Mouse (Mus musculus) hindbrain, postnatal 0 days (tissue): ENCODE measurements at regions not wholly inside any gene's neighbourhood (a gene's known extent, or its start where the extent isn't known, plus 50 kb on each side); places are given as distances from the start of the nearest gene placed in this dataset.

Experiments
- ATAC-seq: fragments of 200-750 bp; cut with Nextera tagmentation; 2 replicates; pipeline ENCODE4 v1.8.0; 2017; ENCODE audit warnings: mild to moderate bottlenecking, moderate TSS enrichment, moderate library complexity
- DNase-seq: peaks from one replicate; pipeline ENCODE4 v3.0.0-alpha.2; 2015; ENCODE audit warnings: low spot score
- H3K27ac ChIP-seq: fragments of 300-500 bp; sonication (generic); 2 replicates; pipeline ENCODE4 v1.5.1; 2014; ENCODE audit warnings: mild to moderate bottlenecking
- H3K27me3 ChIP-seq: fragments of 300-500 bp; sonication (generic); 2 replicates; pipeline ENCODE4 v1.6.1; 2014; ENCODE audit warnings: low read length, mixed read lengths; ENCODE audit not compliant: insufficient read depth
- H3K36me3 ChIP-seq: fragments of 300-500 bp; sonication (generic); 2 replicates; pipeline ENCODE4 v1.6.1; 2014; ENCODE audit warnings: low read length, mixed read lengths; ENCODE audit not compliant: insufficient read depth
- H3K4me1 ChIP-seq: fragments of 300-500 bp; sonication (generic); 2 replicates; pipeline ENCODE4 v1.6.1; 2014; ENCODE audit warnings: antibody characterized with exemption, low read length, mixed read lengths; ENCODE audit not compliant: insufficient read depth
- H3K4me2 ChIP-seq: fragments of 300-500 bp; sonication (generic); 2 replicates; pipeline ENCODE4 v1.6.1; 2014; ENCODE audit warnings: low read depth, mild to moderate bottlenecking, low read length, moderate library complexity, mixed read lengths
- H3K4me3 ChIP-seq: fragments of 300-500 bp; sonication (generic); 2 replicates; pipeline ENCODE4 v1.5.1; 2014; ENCODE audit warnings: low read length
- H3K9ac ChIP-seq: fragments of 300-500 bp; sonication (generic); replicated peaks from 2 replicates; pipeline ENCODE4 v1.6.1; 2014; ENCODE audit warnings: mild to moderate bottlenecking, low read length, moderate library complexity, mixed read lengths
- H3K9me3 ChIP-seq: fragments of 300-500 bp; sonication (generic); 2 replicates; pipeline ENCODE4 v1.6.1; 2016; ENCODE audit warnings: low read length, mixed read lengths
- CTCF ChIP-seq: IDR thresholded peaks from 2 replicates; pipeline ENCODE4 v1.5.1; 2016; ENCODE audit warnings: antibody characterized with exemption, control low read depth, low read depth
- WGBS: fragments of 180-500 bp; shearing (Covaris S2); extraction: QIAGEN DNeasy Blood & Tissue Kit; methylation state at CpG from one replicate; pipeline ENCODE4 v1.1.7; 2014; 5-methylcytosine and 5-hydroxymethylcytosine counted together

- DNase-seq (peak; percentile 62), ATAC-seq (peak; percentile 90)
- no peak overlapping the region for H3K27ac ChIP-seq
- H3K4me2 ChIP-seq = no peak overlapping the region
- no peaks in the 10 kb centered on the region for H3K9me3 ChIP-seq
- H3K4me3 ChIP-seq = no peak overlapping the region
- no peaks in the 10 kb centered on the region for H3K27me3 ChIP-seq
- WGBS = 47% methylated on average over 2 of the region's 2 CpGs
- H3K9ac ChIP-seq = no peak overlapping the region
- no peak for TF ChIP-seq CTCF
- no peaks in the 10 kb centered on the region for H3K36me3 ChIP-seq
- no peaks in the 10 kb centered on the region for H3K4me1 ChIP-seq
Measured at GRCm38 (mm10) chr5:37879668-37880380, 55.4 kb upstream of the Msx1 start.

DNA sequence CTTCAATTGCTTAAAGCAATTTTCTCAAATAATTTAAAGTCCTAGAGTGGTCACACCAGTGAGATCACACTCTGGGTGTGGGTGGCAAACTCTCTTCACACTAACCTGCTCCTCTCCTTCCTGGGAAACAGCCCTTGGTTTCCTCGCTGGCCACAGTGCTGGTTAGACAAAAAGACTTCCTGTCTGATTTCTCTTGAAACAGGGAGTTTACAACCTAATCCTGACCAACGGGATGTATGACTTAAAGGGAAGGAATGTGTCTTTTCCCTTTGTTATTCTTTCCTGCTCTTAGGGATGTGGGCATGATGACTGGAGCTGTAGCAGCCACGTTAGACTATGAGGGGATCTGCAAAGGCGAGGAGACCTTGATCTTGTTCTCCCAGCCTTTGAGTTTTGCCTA lies 51.9 kb upstream of the Msx1 start:
- no peaks in the 10 kb centered on the region for H3K36me3 ChIP-seq
- no peak for DNase-seq
- TF ChIP-seq CTCF = no peak
- H3K4me1 ChIP-seq = no peaks in the 10 kb centered on the region
- no peak overlapping the region for H3K27ac ChIP-seq
- no peaks in the 10 kb centered on the region; the same call in 1 of the 2 replicates for H3K27me3 ChIP-seq
- no peak for ATAC-seq
- H3K4me3 ChIP-seq = no peak overlapping the region
- no peak overlapping the region for H3K9ac ChIP-seq
- H3K9me3 ChIP-seq = no peaks in the 10 kb centered on the region
- no peak overlapping the region for H3K4me2 ChIP-seq
- 78% methylated on average over 4 of the region's 4 CpGs for WGBS

- H3K9me3 ChIP-seq = no peaks in the 10 kb centered on the region
- no peak overlapping the region for H3K4me2 ChIP-seq
- whole genome bisulfite sequencing = 65% methylated on average over 13 of the region's 13 CpGs
- DNase-seq (no peak), ATAC-seq (no peak)
- TF ChIP-seq CTCF = no peak
- no peak overlapping the region for H3K4me3 ChIP-seq
- H3K4me1 ChIP-seq = no peaks in the 10 kb centered on the region
- H3K36me3 ChIP-seq = no peaks in the 10 kb centered on the region
- no peaks in the 10 kb centered on the region; the same call in 1 of the 2 replicates for H3K27me3 ChIP-seq
- no peak overlapping the region for H3K9ac ChIP-seq
- no peak overlapping the region for H3K27ac ChIP-seq
Measured at GRCm38 (mm10) chr5:37875452-37875851, 51.1 kb upstream of the Msx1 start.

- Histone ChIP-seq H3K4me3 (no peak overlapping the region), H3K27me3 (no peaks in the 10 kb centered on the region; the same call in 1 of the 2 replicates), H3K9ac (no peak overlapping the region), H3K4me1 (no peaks in the 10 kb centered on the region), H3K27ac (no peak overlapping the region), H3K9me3 (no peaks in the 10 kb centered on the region), H3K36me3 (no peaks in the 10 kb centered on the region), H3K4me2 (no peak overlapping the region)
- TF ChIP-seq CTCF = no peak
- ATAC-seq = peak; percentile 73
- 28% methylated on average over 6 of the region's 6 CpGs for WGBS
- DNase-seq = peak; percentile 74
Measured at GRCm38 (mm10) chr5:37874784-37875281, 50.5 kb upstream of the Msx1 start.
